Mouse (Mus musculus) liver, embryonic 14.5 days (tissue): ENCODE measurements around the gene Gm4894. TPM values are rescaled to one million over a fixed set of nuclear protein-coding genes. Genes with fewer than 3 reads are reported as not detected.

Source experiments
- ATAC-seq: fragments of 200-750 bp; cut with Nextera tagmentation; 2 replicates; pipeline ENCODE4 v1.8.0; 2017; ENCODE audit warnings: moderate number of reproducible peaks, mild to moderate bottlenecking, moderate library complexity; ENCODE audit not compliant: insufficient read depth
- DNase-seq, 3 experiments: peaks; one replicate each; pipeline ENCODE4 v3.0.0-alpha.2; 2012 to 2013; ENCODE audit warnings: low read depth in 3 of 3, low spot score in 3 of 3
- H3K27ac ChIP-seq: fragments of 300-500 bp; sonication (generic); 2 replicates; pipeline ENCODE4 v1.5.1; 2014; ENCODE audit warnings: moderate library complexity, mild to moderate bottlenecking, control low read depth, inconsistent platforms
- H3K27me3 ChIP-seq: fragments of 300-500 bp; sonication (generic); 2 replicates; pipeline ENCODE4 v1.6.1; 2014; ENCODE audit warnings: mild to moderate bottlenecking, low read length, moderate library complexity; ENCODE audit not compliant: control insufficient read depth, insufficient read depth
- H3K36me3 ChIP-seq: fragments of 300-500 bp; sonication (generic); replicated peaks from 2 replicates; pipeline ENCODE4 v1.6.1; 2014; ENCODE audit warnings: low read depth; ENCODE audit not compliant: control insufficient read depth, insufficient read depth
- H3K4me1 ChIP-seq, 2 experiments: fragments of 200-500 bp in 1 of 2; fragments of 300-500 bp in 1 of 2; sonication (generic) in 1 of 2; replicated peaks; 2 replicates each; pipeline ENCODE4 v1.6.1; 2012 to 2014; ENCODE audit warnings: antibody characterized with exemption in 1 of 2, inconsistent platforms in 1 of 2, low read length in 1 of 2; ENCODE audit not compliant: control insufficient read depth in 2 of 2, insufficient read depth in 2 of 2
- H3K4me2 ChIP-seq: fragments of 300-500 bp; sonication (generic); 2 replicates; pipeline ENCODE4 v1.6.1; 2014; ENCODE audit warnings: low read depth, mild to moderate bottlenecking, control low read depth, moderate library complexity
- H3K4me3 ChIP-seq, 2 experiments: fragments of 200-500 bp in 1 of 2; fragments of 300-500 bp in 1 of 2; sonication (generic) in 1 of 2; 2 replicates each; pipeline ENCODE4 v1.5.1; 2012 to 2014; ENCODE audit warnings: low read depth in 2 of 2, low read length in 2 of 2, mild to moderate bottlenecking in 2 of 2, control low read depth in 1 of 2, inconsistent platforms in 1 of 2, moderate library complexity in 1 of 2; ENCODE audit not compliant: insufficient read depth in 1 of 2
- H3K9ac ChIP-seq: fragments of 300-500 bp; sonication (generic); replicated peaks from 2 replicates; pipeline ENCODE4 v1.6.1; 2014; ENCODE audit warnings: mild to moderate bottlenecking, control low read depth, moderate library complexity
- H3K9me3 ChIP-seq: fragments of 300-500 bp; sonication (generic); 2 replicates; pipeline ENCODE4 v1.6.1; 2016; ENCODE audit warnings: low read length, mixed read lengths; ENCODE audit not compliant: control insufficient read depth
- CTCF ChIP-seq: IDR thresholded peaks from 2 replicates; pipeline ENCODE4 v1.5.1; 2016; ENCODE audit warnings: antibody characterized with exemption, low read depth, control low read depth
- EP300 ChIP-seq: IDR thresholded peaks from 2 replicates; pipeline ENCODE4 v1.6.1; 2016; ENCODE audit warnings: antibody characterized with exemption, low read depth
- WGBS: fragments of 180-500 bp; shearing (Covaris S2); extraction: QIAGEN DNeasy Blood & Tissue Kit; methylation state at CpG from one replicate; pipeline ENCODE4 v1.1.7; 2014; ENCODE audit not compliant: insufficient replicate concordance; 5-methylcytosine and 5-hydroxymethylcytosine counted together
- polyA plus RNA-seq, 2 experiments: library from polyadenylated mRNA; depleted of rRNA in 1 of 2; stranded (reverse) in 1 of 2; unstranded in 1 of 2; fragments of >200 nt; fragmentation: Nextera tagmentation in 1 of 2; extraction: Ambion mirVana in 1 of 2; gene quantifications; 2 replicates each; pipeline versions ENCODE4 v1.2.1 to v1.2.3; 2012 to 2014

Gene Gm4894
- polyA plus RNA-seq, 2 experiments: not detected

GRCm38 (mm10) chr9:49273566-49273965, 23.2 kb downstream of the Gm4894 start:
- WGBS: 63% methylated on average over 7 of the region's 7 CpGs
- H3K9me3 ChIP-seq: no peaks in the 10 kb centered on the region
- H3K27ac ChIP-seq: no peak overlapping the region
- no peak for TF ChIP-seq CTCF
- TF ChIP-seq EP300: no peak
- H3K4me2 ChIP-seq: no peak overlapping the region
- H3K4me1 ChIP-seq: no peaks in the 10 kb centered on the region
- DNase-seq: no peak
- no peak for ATAC-seq
- no peak overlapping the region for H3K9ac ChIP-seq
- no peaks in the 10 kb centered on the region for H3K36me3 ChIP-seq
- H3K4me3 ChIP-seq: no peak overlapping the region
- H3K27me3 ChIP-seq: no peaks in the 10 kb centered on the region

DNA sequence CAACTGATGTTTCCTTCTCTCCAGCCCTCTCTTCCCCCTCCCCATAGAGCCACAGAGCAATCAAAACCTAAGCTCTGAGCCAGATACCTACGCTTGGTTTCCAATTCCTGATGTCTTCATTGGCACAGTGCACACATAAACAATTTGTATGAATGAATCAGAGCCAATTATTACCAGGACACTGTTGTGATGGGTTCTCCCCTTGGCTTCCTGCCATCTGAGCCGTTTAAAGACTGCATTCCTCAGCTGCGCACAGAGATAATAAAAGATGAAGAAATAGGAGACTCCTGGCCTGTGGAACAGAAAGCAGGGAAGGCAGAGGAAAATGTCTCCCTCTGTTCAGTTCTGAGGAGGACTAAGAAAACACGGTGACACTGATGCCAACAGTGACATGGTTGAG, 25.6 kb downstream of the Gm4894 start:
- Histone ChIP-seq H3K4me2 (no peak overlapping the region), H3K36me3 (no peaks in the 10 kb centered on the region), H3K9me3 (no peaks in the 10 kb centered on the region), H3K27me3 (no peaks in the 10 kb centered on the region), H3K9ac (no peak overlapping the region), H3K4me3 (no peak overlapping the region), H3K4me1 (no peaks in the 10 kb centered on the region), H3K27ac (no peak overlapping the region)
- no peak for DNase-seq
- no peak for ATAC-seq
- 52% methylated on average over 4 of the region's 4 CpGs for WGBS
- no peak for TF ChIP-seq CTCF
- TF ChIP-seq EP300: no peak

GRCm38 (mm10) chr9:49276542-49277334, 26.4 kb downstream of the Gm4894 start:
- Histone ChIP-seq H3K4me1 (no peaks in the 10 kb centered on the region), H3K9ac (no peak overlapping the region), H3K4me3 (no peak overlapping the region), H3K36me3 (no peaks in the 10 kb centered on the region), H3K9me3 (no peaks in the 10 kb centered on the region), H3K27ac (no peak overlapping the region), H3K27me3 (no peaks in the 10 kb centered on the region), H3K4me2 (no peak overlapping the region)
- ATAC-seq (no peak), DNase-seq (no peak)
- WGBS: 72% methylated on average over 11 of the region's 11 CpGs
- no peak for TF ChIP-seq CTCF
- no peak for TF ChIP-seq EP300

GRCm38 (mm10) chr9:49295101-49295500, 44.8 kb downstream of the Gm4894 start:
- Histone ChIP-seq H3K9me3 (no peaks in the 10 kb centered on the region), H3K9ac (no peak overlapping the region), H3K4me2 (no peak overlapping the region), H3K36me3 (no peaks in the 10 kb centered on the region), H3K27ac (no peak overlapping the region), H3K4me3 (no peak overlapping the region), H3K27me3 (no peaks in the 10 kb centered on the region), H3K4me1 (no peaks in the 10 kb centered on the region)
- DNase-seq (no peak), ATAC-seq (no peak)
- WGBS: 32% methylated on average over 1 of the region's 1 CpGs
- TF ChIP-seq CTCF (no peak), EP300 (no peak)

GRCm38 (mm10) chr9:49307576-49307975, 57.2 kb downstream of the Gm4894 start:
- H3K9ac ChIP-seq: no peak overlapping the region
- H3K4me2 ChIP-seq: no peak overlapping the region
- no peak for DNase-seq
- ATAC-seq: no peak
- no peaks in the 10 kb centered on the region for H3K4me1 ChIP-seq
- no peaks in the 10 kb centered on the region for H3K9me3 ChIP-seq
- WGBS: 37% methylated on average over 3 of the region's 3 CpGs
- H3K4me3 ChIP-seq: no peak overlapping the region
- no peak overlapping the region for H3K27ac ChIP-seq
- H3K36me3 ChIP-seq: no peaks in the 10 kb centered on the region
- TF ChIP-seq EP300: no peak
- no peak for TF ChIP-seq CTCF
- no peaks in the 10 kb centered on the region for H3K27me3 ChIP-seq
